Mouse (Mus musculus): ENCODE data around the gene Prl3d3. TPM values are rescaled to one million over a fixed set of nuclear protein-coding genes. Genes with fewer than 3 reads are reported as not detected.
"Not testable (repeated sequence)": the region's sequence is repeated elsewhere in the genome, so short reads cannot be mapped to it uniquely, and the experiment has no call there.

Gene Prl3d3
- total RNA-seq (2021): not detected
- long read RNA-seq, experiment 1: 0 reads
- long read RNA-seq, experiment 2: 0 reads

DNA sequence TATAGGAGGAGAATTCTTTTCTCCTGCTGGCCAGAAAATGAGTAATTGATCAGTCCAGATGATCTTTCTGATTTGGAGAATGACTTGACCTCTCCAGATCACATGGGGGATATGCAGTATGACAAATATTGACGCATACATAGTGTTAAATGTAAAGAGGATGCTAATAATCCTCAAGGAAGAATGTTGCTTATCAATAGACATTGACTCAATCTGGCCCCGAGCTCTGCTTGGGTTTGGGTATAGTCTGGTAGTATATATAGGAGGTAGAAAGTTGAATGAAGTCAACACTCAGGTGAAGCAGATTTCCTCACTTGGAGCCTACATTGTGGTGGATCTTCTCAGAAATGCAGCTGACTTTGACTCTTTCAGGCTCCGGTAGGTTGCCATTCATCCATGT, at the start of gene Prl3d3:
Prl3d3 (plus strand) TSS at position 301 of the 400 bp plus-strand sequence.
- not testable (repeated sequence) for DNase-seq (ENCODE audit: low spot score in 2 of 2)

- DNase-seq (ENCODE audit: low spot score in 2 of 2): not testable (repeated sequence)
Measured at GRCm38 (mm10) chr13:27121398-27121797, 35.2 kb upstream of the Prl3d3 start, which contains the start of gene Prl3d2. Prl3d2 (plus strand) TSS chr13:27121698.

DNA sequence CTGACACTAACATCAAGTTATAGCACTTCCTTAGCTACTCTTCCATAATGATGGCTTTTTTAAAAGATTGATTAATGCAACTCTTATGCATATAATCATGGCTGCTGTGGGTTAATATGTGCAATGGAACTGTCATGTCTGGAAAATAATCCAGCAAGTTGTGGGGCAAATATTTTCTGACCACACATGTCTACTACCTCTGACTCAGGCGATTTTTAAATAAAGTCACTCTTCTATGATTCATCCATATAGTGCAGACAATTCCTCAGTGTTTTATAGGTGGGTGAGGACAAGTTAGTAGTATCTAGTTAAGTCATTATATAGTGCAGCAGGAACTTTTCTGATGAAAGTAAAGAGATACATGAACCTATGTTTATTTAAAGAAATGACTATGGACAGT, 8.3 kb upstream of the Prl3d3 start:
- DNase-seq (ENCODE audit: low spot score in 2 of 2): no peak

DNA sequence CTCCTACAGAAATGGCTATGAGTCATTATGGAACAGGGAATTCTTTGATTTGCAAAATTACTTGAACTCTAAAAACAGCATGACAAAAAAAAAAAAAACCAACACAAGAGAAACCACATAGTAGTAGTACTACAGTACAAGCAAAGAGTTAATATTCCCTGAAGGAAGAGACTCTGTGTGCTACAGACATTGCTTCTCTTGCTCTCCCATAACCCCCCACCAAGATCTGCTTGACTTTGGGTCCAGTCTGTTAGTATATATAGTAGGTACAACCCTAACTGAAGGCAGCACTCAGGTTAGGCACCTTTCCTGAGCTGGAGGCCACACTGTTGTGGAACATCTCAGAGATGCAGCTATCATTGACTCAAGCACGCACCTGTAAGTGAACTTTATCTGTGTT, 39.8 kb downstream of the Prl3d3 start, which contains the start of gene Prl3c1:
Prl3c1 (plus strand) TSS at position 301 of the 400 bp plus-strand sequence.
- no peak for DNase-seq (ENCODE audit: low spot score in 2 of 2)

Other genes with a start within 250 kb of the Prl3d3 start
- gene Prl, start 99.2 kb upstream of the Prl3d3 start, total RNA-seq (2021): not detected
- gene Prl3d1, start 62.6 kb upstream of the Prl3d3 start, total RNA-seq (2021): not detected
- not detected for gene Prl3d2, start 35.1 kb upstream of the Prl3d3 start, total RNA-seq (2021)
- not detected for gene Prl3c1, start 39.9 kb downstream of the Prl3d3 start, total RNA-seq (2021)
- not detected for gene Prl3b1, start 85.1 kb downstream of the Prl3d3 start, total RNA-seq (2021)
- not detected for gene Prl3a1, start 102.6 kb downstream of the Prl3d3 start, total RNA-seq (2021)
- not detected for gene Prl6a1, start 155.8 kb downstream of the Prl3d3 start, total RNA-seq (2021)
- not detected for gene Prl8a2, start 188.9 kb downstream of the Prl3d3 start, total RNA-seq (2021)
- gene Prl2b1, start 234.1 kb downstream of the Prl3d3 start, total RNA-seq (2021): not detected